Mouse (Mus musculus): ENCODE measurements around the gene Tom1l2. TPM values are rescaled to one million over a fixed set of nuclear protein-coding genes. Genes with fewer than 3 reads are reported as not detected.

The Tom1l2 gene
- polyA plus RNA-seq, 1 experiment from 2014 or later, result 31.3 TPM

DNA sequence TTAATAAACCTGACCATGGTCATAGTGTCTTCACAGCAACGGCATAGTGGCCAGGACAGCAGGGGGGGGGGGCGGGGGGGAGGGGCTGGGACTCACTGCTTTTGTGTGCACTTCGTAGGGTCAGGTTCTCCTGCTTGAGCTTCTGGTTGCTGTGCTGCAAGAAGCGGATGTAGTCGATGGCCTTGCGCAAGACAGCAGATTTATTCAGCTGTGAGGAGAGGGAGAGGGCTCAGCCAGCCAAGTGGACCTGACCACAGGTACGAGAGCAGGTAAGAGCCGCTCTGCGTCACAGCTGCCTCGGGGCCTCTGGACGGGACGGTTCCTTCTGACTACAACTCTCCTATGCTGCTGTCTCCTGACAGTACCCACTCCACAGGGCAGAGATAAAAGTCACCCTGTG, 147.7 kb downstream of the Tom1l2 start:
- H3K9ac ChIP-seq, result no peak overlapping the region
- H3K4me2 ChIP-seq, result no peak overlapping the region
- no peak overlapping the region for H3K4me3 ChIP-seq (replicated peaks)
- no peak for ATAC-seq (ENCODE audit: low FRiP score)
- peaks cover 44% of the 10 kb centered on the region for H3K4me1 ChIP-seq
- no peaks in the 10 kb centered on the region for H3K9me3 ChIP-seq
- WGBS, result 82% methylated on average over 12 of the region's 12 CpGs
- peaks cover 74% of the 10 kb centered on the region for H3K36me3 ChIP-seq (replicated peaks)
- no peaks in the 10 kb centered on the region for H3K27me3 ChIP-seq
- no peak overlapping the region for H3K27ac ChIP-seq

DNA sequence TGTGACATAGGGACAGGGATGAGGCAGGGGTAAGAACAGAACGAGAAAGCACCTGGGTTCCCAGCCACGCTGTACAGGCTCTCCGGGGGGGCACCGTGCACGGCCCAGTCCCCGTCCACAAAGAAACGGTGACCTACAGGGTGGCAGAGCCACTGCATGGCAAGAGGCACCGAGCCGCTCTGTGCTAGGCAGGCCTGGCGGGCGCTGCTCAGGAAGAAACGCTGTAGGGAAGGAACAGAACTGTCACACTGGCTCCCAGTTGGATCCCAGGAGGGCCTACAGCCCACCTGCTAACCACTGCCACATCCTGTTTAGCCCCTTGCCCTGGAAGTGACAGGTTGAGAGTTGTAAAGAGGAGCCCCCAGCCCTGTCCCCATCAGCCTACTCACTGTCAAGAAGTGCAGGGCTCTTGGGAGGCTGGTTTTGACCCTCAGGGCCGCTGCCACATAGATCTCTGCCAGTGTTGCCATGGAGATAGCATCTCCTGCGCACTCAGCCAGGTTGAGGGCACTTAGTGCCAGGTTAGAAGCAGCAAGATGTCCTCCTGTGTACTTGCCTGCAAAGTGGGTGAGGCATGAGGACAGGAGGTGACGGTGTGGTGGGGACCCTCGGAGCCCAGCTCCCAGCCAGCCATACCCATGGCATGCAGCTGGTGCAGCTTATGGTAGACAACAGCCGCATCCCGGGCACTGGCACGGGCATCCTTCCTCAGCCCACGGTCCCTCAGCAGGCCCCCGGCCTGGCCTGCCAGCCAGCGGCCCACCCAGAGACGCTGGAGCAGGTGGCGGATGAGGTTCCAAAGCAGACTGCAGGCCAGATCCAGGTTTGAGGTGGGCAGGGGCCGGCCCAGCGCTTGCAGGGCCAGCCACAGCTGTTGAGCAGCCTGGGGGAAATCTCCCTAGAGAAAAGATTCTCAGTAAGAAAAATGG, 149.7 kb downstream of the Tom1l2 start:
- H3K27ac ChIP-seq, result peak overlapping the region; percentile 56
- H3K9me3 ChIP-seq, result no peaks in the 10 kb centered on the region
- H3K4me1 ChIP-seq, result peaks cover 29% of the 10 kb centered on the region
- 94% methylated on average over 26 of the region's 26 CpGs for WGBS
- H3K9ac ChIP-seq, result no peak overlapping the region
- no peak for ATAC-seq (ENCODE audit: low FRiP score)
- no peak overlapping the region for H3K4me2 ChIP-seq
- no peak overlapping the region for H3K4me3 ChIP-seq (replicated peaks)
- H3K36me3 ChIP-seq (replicated peaks), result peaks cover 91% of the 10 kb centered on the region
- no peaks in the 10 kb centered on the region for H3K27me3 ChIP-seq

DNA sequence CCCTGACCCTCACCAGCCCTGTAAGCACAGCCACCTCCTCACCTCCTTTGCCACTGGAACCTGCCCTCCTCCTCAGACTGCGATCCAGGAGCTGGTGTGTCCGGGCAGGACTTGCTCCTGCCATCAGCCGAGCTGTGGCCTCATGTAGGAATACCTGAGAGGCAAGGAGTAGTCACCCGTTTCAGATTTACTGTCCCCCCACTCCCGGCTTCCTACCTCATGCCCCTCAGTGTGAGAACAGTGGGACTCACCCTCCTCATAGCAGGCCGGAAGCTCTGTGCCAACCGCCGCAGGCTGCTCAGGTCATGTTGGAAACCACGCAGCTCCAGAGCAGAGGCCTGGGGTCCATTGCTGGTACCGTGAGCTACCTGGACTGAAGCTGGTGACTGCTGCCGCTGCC, 152.3 kb downstream of the Tom1l2 start:
- H3K4me1 ChIP-seq, result peaks cover 11% of the 10 kb centered on the region
- no peaks in the 10 kb centered on the region for H3K27me3 ChIP-seq
- H3K9me3 ChIP-seq, result no peaks in the 10 kb centered on the region
- peak overlapping the region; percentile 86 for H3K27ac ChIP-seq
- no peak overlapping the region for H3K4me3 ChIP-seq (replicated peaks)
- no peak for ATAC-seq (ENCODE audit: low FRiP score)
- H3K36me3 ChIP-seq (replicated peaks), result peaks cover 97% of the 10 kb centered on the region
- H3K4me2 ChIP-seq, result no peak overlapping the region
- H3K9ac ChIP-seq, result peak overlapping the region; percentile 36; the same call in 1 of the 2 replicates
- 92% methylated on average over 11 of the region's 11 CpGs for WGBS

DNA sequence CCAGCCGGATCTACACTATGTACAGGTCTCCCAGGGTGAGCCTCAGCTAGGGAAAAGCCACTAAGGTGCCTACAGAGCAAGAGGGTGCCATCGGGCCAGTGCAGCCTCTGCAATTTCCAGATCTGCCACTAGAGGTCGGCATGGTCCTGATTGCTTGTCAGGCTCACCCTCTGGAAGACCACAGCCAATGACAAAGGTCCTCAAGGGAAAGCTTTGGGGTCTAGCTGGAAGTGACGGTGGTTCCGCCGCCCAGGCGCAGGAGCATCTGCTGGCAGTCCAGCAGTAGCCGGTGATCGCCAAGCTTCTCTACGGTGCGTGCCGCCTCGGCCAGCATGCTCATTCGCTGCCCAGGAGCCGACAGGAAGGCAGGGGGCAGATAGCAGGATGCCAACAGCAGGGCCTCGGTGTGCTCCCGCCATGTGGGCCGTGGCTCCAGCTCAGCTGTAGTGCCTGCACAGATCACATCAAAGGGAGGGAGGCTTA, 153.0 kb downstream of the Tom1l2 start:
- H3K4me3 ChIP-seq (replicated peaks), result 0 out of 2 replicates have a peak overlapping the region, but pooled peaks have one; percentile 7

DNA sequence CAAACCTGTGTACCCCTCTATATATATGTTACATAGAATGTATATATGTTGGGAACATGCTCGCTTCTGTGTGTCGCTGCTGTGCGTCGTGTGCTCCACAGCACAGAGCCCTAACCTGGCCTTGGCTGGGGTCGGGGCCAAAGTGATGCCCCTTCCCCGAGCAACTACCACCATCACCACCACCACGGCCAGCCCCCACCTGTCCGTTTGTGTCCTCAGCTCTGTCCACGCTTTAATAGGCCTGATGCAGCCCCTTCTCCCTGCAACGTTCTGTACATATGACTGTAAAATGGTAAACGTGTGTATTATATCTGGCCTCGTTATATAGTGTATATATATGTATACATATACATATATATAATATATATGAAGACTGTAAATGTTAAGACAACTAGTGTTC, 154.1 kb downstream of the Tom1l2 start:
- Histone ChIP-seq H3K27ac (no peak overlapping the region), H3K4me1 (peaks cover 11% of the 10 kb centered on the region), H3K4me3 (replicated peaks) (no peak overlapping the region), H3K9me3 (peaks cover 7% of the 10 kb centered on the region), H3K27me3 (no peaks in the 10 kb centered on the region), H3K4me2 (no peak overlapping the region), H3K36me3 (replicated peaks) (peaks cover 97% of the 10 kb centered on the region), H3K9ac (no peak overlapping the region)
- no peak for ATAC-seq (ENCODE audit: low FRiP score)
- WGBS, result 91% methylated on average over 12 of the region's 12 CpGs

More for the DNA sequence above, 153.0 kb downstream of the Tom1l2 start:
- peaks cover 4% of the 10 kb centered on the region for H3K9me3 ChIP-seq
- peak overlapping the region; percentile 36; the same call in 1 of the 2 replicates for H3K9ac ChIP-seq
- no peaks in the 10 kb centered on the region for H3K27me3 ChIP-seq
- peak; percentile 66 for ATAC-seq (ENCODE audit: low FRiP score)
- peak overlapping the region; percentile 86 for H3K27ac ChIP-seq
- 17% methylated on average over 18 of the region's 18 CpGs for WGBS
- no peak overlapping the region for H3K4me2 ChIP-seq
- H3K36me3 ChIP-seq (replicated peaks), result peaks cover 97% of the 10 kb centered on the region
- peaks cover 11% of the 10 kb centered on the region for H3K4me1 ChIP-seq

DNA sequence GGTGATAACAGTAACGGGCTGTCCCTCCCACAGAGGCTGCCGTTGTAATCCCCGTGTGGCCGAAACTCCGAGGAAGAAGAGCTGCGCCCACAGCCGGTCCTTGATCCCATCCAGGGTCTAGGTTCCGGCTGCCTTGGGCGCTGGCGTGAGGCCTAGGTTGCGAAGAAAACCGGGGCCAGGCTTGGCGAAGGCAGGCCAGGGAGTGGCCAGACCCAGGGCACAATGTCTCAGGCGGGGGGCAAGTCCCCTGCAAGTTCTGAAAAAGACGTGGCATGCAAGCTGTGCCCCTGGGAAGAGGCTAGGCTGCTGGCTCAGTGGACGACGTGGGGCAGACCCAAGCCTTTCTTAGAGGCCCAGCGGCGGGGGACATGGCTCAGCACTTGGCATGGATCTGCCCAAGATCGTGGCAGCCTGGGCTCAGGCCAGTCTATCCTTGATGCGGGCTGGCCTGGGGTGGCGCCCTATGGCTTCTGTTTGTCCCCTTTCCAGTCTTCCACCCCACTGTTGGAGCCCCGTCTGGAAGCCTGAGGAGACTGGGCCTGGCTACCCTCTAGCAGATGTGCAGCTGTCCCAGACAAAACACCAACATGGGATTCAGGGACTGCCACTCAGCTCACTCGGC, 154.6 kb downstream of the Tom1l2 start:
- Histone ChIP-seq H3K4me2 (no peak overlapping the region), H3K27me3 (no peaks in the 10 kb centered on the region), H3K4me1 (peaks cover 11% of the 10 kb centered on the region), H3K36me3 (replicated peaks) (peaks cover 97% of the 10 kb centered on the region), H3K4me3 (replicated peaks) (no peak overlapping the region), H3K9ac (no peak overlapping the region), H3K9me3 (peaks cover 7% of the 10 kb centered on the region), H3K27ac (no peak overlapping the region)
- 79% methylated on average over 24 of the region's 24 CpGs for WGBS
- ATAC-seq (ENCODE audit: low FRiP score), result no peak

DNA sequence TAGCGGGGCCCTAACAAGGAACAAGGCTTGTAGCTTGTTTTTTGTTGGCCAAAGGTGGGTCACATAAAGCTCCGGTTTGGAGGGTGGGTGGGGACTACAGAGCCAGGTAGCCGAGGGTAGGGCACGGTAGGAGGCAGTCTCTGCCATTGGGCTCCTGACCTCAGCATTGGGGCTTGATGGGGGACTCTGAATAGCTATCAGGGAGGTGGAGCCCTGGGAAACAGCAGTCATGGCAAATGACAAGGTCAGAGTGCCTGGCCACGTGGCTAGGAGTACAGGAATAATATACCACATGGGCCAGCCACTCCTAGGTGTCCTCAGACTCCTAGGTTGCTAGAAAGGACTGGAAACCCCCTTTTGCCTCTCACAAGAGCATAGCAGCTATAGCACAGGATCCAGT, 156.4 kb downstream of the Tom1l2 start:
- peaks cover 7% of the 10 kb centered on the region for H3K9me3 ChIP-seq
- ATAC-seq (ENCODE audit: low FRiP score), result no peak
- WGBS, result 89% methylated on average over 5 of the region's 5 CpGs
- peaks cover 97% of the 10 kb centered on the region for H3K36me3 ChIP-seq (replicated peaks)
- H3K4me3 ChIP-seq (replicated peaks), result no peak overlapping the region
- H3K4me2 ChIP-seq, result no peak overlapping the region
- no peak overlapping the region; the same call in 1 of the 2 replicates for H3K27ac ChIP-seq
- no peaks in the 10 kb centered on the region for H3K27me3 ChIP-seq
- H3K4me1 ChIP-seq, result peaks cover 14% of the 10 kb centered on the region
- no peak overlapping the region for H3K9ac ChIP-seq

DNA sequence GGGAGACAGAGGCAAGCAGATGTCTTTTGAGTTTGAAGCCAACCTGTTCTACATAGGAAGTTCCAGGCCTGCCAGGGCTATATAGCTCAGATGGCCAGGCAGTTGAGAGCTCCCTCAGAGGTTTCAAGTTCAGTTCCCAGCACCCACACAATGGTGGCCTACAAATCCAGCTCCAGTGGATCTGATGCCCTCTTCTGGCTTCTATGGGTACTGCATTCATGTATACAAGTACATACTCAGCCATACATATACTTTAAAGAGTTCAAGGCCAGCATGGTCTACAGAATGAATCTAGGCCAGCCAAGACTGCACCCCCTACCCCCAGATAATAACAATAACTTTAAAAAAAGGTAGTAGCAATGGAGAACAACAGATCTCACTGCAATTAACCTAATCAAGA, 157.6 kb downstream of the Tom1l2 start:
- Histone ChIP-seq H3K9me3 (peaks cover 7% of the 10 kb centered on the region), H3K36me3 (replicated peaks) (peaks cover 97% of the 10 kb centered on the region)

DNA sequence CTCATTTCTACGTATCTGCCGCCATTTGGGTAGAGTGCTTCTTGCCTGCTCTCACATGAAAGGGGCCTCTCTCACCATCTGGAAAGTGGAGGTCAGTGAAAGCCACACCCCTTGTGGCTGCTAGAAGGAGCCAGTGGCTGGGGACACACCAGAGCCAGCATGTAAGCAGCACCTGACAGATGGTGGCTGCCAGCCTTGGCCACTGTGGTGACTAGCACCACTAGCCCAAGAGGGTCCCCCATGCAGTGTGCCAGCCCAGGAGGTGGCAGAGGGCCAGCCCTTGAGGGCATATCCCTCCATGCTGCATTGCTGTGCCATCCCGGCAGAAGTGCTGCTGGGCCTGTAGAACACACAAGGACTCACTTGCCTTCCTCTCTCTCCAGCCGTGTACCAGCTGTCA, 159.1 kb downstream of the Tom1l2 start:
- Histone ChIP-seq H3K9me3 (peaks cover 7% of the 10 kb centered on the region), H3K36me3 (replicated peaks) (peaks cover 100% of the 10 kb centered on the region), H3K27ac (0 out of 2 replicates have a peak overlapping the region, but pooled peaks have one; percentile 20), H3K27me3 (no peaks in the 10 kb centered on the region), H3K4me3 (replicated peaks) (no peak overlapping the region), H3K4me2 (no peak overlapping the region), H3K9ac (no peak overlapping the region), H3K4me1 (0 out of 2 replicates have a peak, but pooled peaks cover 3% of the 10 kb centered on the region)
- WGBS, result 79% methylated on average over 4 of the region's 4 CpGs
- no peak; the same call in 1 of the 2 replicates for ATAC-seq (ENCODE audit: low FRiP score)

More for the DNA sequence above, 157.6 kb downstream of the Tom1l2 start:
- H3K4me2 ChIP-seq, result no peak overlapping the region
- no peaks in the 10 kb centered on the region for H3K27me3 ChIP-seq
- no peak overlapping the region for H3K9ac ChIP-seq
- no peak overlapping the region for H3K4me3 ChIP-seq (replicated peaks)
- ATAC-seq (ENCODE audit: low FRiP score), result no peak
- H3K27ac ChIP-seq, result no peak overlapping the region
- H3K4me1 ChIP-seq, result peaks cover 9% of the 10 kb centered on the region

DNA sequence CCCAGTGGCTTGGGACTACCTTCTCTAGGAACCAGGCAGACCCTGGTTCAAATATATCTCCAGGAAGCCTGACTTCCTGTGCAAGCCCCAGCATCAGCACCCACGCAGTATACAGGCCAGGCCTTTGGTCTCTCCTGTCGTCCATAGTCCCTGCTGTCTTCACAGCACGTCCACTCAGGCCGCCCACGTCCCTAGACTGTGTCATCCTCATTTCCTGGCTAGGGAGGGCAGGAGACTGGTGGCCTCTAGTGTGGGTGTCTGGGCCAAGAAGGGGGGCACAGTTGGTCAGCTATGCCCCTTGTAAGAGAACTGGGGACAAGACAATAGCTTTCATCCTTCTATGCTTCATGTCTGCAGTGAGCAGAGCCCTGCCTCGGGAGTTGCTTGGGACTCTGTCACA, 160.2 kb downstream of the Tom1l2 start:
- Histone ChIP-seq H3K27ac (no peak overlapping the region; the same call in 1 of the 2 replicates), H3K27me3 (no peaks in the 10 kb centered on the region), H3K9ac (no peak overlapping the region), H3K4me3 (replicated peaks) (no peak overlapping the region), H3K4me2 (no peak overlapping the region), H3K4me1 (0 out of 2 replicates have a peak, but pooled peaks cover 3% of the 10 kb centered on the region), H3K9me3 (peaks cover 7% of the 10 kb centered on the region), H3K36me3 (replicated peaks) (peaks cover 100% of the 10 kb centered on the region)
- no peak for ATAC-seq (ENCODE audit: low FRiP score)
- 79% methylated on average over 6 of the region's 6 CpGs for WGBS

DNA sequence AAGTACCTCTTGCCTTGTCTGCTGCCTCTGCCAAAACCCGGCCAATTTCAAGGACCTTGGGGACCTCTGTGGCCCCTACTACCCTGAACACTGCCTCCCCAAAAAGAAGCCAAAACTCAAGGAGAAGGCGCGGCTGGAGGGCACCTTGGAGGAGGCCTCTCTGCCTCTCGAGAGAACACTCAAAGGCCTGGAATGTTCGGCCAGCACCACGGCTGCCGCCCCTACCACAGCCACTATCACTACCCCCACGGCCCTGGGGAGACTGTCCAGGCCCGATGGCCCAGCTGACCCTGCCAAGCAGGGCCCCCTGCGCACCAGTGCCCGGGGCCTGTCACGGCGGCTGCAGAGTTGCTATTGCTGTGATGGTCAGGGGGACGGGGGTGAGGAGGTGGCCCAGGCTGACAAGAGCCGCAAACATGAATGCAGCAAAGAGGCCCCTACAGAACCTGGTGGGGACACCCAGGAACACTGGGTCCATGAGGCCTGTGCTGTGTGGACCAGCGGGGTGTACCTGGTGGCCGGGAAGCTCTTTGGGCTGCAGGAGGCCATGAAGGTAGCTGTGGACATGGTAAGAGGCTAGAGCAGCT, 162.6 kb downstream of the Tom1l2 start:
- no peak overlapping the region for H3K4me3 ChIP-seq (replicated peaks)
- H3K4me2 ChIP-seq, result no peak overlapping the region
- H3K4me1 ChIP-seq, result peaks cover 10% of the 10 kb centered on the region
- no peak for ATAC-seq (ENCODE audit: low FRiP score)
- H3K9me3 ChIP-seq, result peaks cover 6% of the 10 kb centered on the region
- 0 out of 2 replicates have a peak overlapping the region, but pooled peaks have one; percentile 32 for H3K27ac ChIP-seq
- peaks cover 100% of the 10 kb centered on the region for H3K36me3 ChIP-seq (replicated peaks)
- H3K27me3 ChIP-seq, result no peaks in the 10 kb centered on the region
- 93% methylated on average over 17 of the region's 17 CpGs for WGBS
- H3K9ac ChIP-seq, result no peak overlapping the region

DNA sequence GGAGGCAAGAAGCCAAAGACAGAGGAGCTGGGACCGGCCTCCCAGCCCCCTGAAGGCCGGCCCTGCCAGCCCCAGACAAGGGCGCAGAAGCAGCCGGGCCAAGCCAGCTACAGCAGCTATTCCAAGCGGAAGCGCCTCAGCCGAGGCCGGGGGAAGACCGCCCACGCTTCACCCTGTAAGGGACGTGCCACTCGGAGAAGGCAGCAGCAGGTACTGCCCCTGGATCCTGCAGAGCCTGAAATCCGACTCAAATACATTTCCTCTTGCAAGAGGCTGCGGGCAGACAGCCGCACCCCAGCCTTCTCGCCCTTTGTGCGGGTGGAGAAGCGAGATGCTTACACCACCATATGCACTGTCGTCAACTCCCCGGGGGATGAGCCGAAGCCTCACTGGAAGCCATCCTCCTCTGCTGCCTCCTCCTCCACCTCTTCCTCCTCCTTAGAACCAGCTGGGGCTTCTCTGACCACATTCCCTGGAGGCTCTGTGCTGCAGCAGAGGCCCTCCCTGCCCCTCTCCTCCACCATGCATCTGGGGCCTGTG, 163.1 kb downstream of the Tom1l2 start:
- H3K36me3 ChIP-seq (replicated peaks), result peaks cover 96% of the 10 kb centered on the region
- no peak for ATAC-seq (ENCODE audit: low FRiP score)
- no peak overlapping the region for H3K9ac ChIP-seq
- H3K9me3 ChIP-seq, result peaks cover under 1% of the 10 kb centered on the region; the same call in 1 of the 2 replicates
- H3K4me1 ChIP-seq, result peaks cover 16% of the 10 kb centered on the region
- H3K27me3 ChIP-seq, result no peaks in the 10 kb centered on the region
- H3K4me3 ChIP-seq (replicated peaks), result no peak overlapping the region
- 87% methylated on average over 21 of the region's 21 CpGs for WGBS
- H3K27ac ChIP-seq, result 0 out of 2 replicates have a peak overlapping the region, but pooled peaks have one; percentile 32
- no peak overlapping the region for H3K4me2 ChIP-seq

Data from forebrain, embryonic 12.5 days (tissue).